Mouse (Mus musculus) myocyte (in vitro differentiated cells): ENCODE measurements at regions not wholly inside any gene's neighbourhood (a gene's known extent, or its start where the extent isn't known, plus 50 kb on each side); places are given as distances from the start of the nearest gene placed in this dataset.

Experiments used
- CEBPB ChIP-seq: IDR thresholded peaks from 2 replicates; pipeline ENCODE4 v1.6.1; 2011; ENCODE audit warnings: mild to moderate bottlenecking, moderate library complexity; ENCODE audit not compliant: poor library complexity, insufficient read depth, severe bottlenecking
- E2F4 ChIP-seq: IDR thresholded peaks from one replicate; pipeline ENCODE4 v1.6.1; 2011; ENCODE audit warnings: mild to moderate bottlenecking, control low read depth, moderate library complexity; ENCODE audit not compliant: insufficient read depth
- MAX ChIP-seq: IDR thresholded peaks from one replicate; pipeline ENCODE4 v1.6.1; 2011; ENCODE audit warnings: low read depth, mild to moderate bottlenecking, control low read depth
- MYOD1 ChIP-seq, 3 experiments: IDR thresholded peaks; one replicate each; pipeline ENCODE4 v1.6.1; 2011; ENCODE audit warnings: control low read depth in 2 of 3, low read depth in 2 of 3, mild to moderate bottlenecking in 2 of 3, moderate library complexity in 1 of 3; ENCODE audit not compliant: insufficient read length in 2 of 3, control insufficient read depth in 1 of 3
- MYOG ChIP-seq, 3 experiments: IDR thresholded peaks; one replicate each; pipeline ENCODE4 v1.6.1; 2011; ENCODE audit warnings: control low read depth in 2 of 3, low read depth in 2 of 3, mild to moderate bottlenecking in 2 of 3; ENCODE audit not compliant: insufficient read length in 2 of 3, control insufficient read depth in 1 of 3, insufficient read depth in 1 of 3
- POLR2A ChIP-seq: IDR thresholded peaks from one replicate; pipeline ENCODE4 v1.6.1; 2011; ENCODE audit warnings: low read depth, mild to moderate bottlenecking, control low read depth, moderate library complexity; ENCODE audit not compliant: insufficient read length
- POLR2AphosphoS2 ChIP-seq: IDR thresholded peaks from one replicate; pipeline ENCODE4 v1.6.1; 2011; ENCODE audit warnings: low read depth, control low read depth; ENCODE audit not compliant: insufficient read length
- REST ChIP-seq: IDR thresholded peaks from one replicate; pipeline ENCODE4 v1.6.1; 2011; ENCODE audit warnings: mild to moderate bottlenecking, control low read depth, moderate library complexity; ENCODE audit not compliant: insufficient read depth, insufficient read length
- SRF ChIP-seq: IDR thresholded peaks from one replicate; pipeline ENCODE4 v1.6.1; 2011; ENCODE audit warnings: low read depth; ENCODE audit not compliant: control insufficient read depth, insufficient read length
- TCF12 ChIP-seq: IDR thresholded peaks from one replicate; pipeline ENCODE4 v1.6.1; 2011; ENCODE audit warnings: mild to moderate bottlenecking, control low read depth; ENCODE audit not compliant: poor library complexity, insufficient read depth, severe bottlenecking
- TCF3 ChIP-seq: IDR thresholded peaks from one replicate; pipeline ENCODE4 v1.6.1; 2011; ENCODE audit warnings: low read depth, control low read depth; ENCODE audit not compliant: insufficient read length
- USF1 ChIP-seq: IDR thresholded peaks from one replicate; pipeline ENCODE4 v1.6.1; 2011; ENCODE audit warnings: low read depth, mild to moderate bottlenecking, control low read depth, moderate library complexity

DNA sequence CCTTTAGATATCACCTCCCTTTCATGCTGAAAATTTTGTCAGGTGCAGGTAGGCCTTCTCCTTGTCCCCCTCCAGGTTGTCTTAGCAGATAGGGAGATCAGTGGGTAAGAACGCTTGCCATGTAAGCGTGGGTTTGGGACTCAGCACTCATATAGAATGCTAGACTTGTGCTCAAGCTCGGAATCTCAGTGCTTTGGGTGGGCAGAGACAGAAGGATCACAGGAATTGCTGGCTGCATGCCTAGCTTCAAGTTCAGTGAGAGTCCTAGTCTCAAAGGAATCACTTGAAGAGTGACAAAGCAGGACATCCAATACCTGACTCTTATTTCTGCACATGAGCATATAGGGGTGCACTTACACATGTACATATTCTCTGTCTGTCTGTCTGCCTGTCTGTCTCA is 235.5 kb upstream of the Prickle1 start:
- no peak for TF ChIP-seq E2F4
- no peak for TF ChIP-seq POLR2A
- TF ChIP-seq USF1, result no peak
- TF ChIP-seq TCF12, result no peak
- no peak for TF ChIP-seq MAX
- TF ChIP-seq CEBPB, result no peak
- no peak for TF ChIP-seq POLR2AphosphoS2
- TF ChIP-seq SRF, result no peak
- no peak for TF ChIP-seq MYOG (IDR thresholded peaks at IDR 0.05; ENCODE audit: control insufficient read depth in 1 of 3, insufficient read depth in 1 of 3, insufficient read length in 2 of 3, low read depth in 2 of 3)
- TF ChIP-seq MYOD1 (IDR thresholded peaks at IDR 0.05; ENCODE audit: control insufficient read depth in 1 of 3, insufficient read length in 2 of 3, low read depth in 2 of 3), result no peak
- TF ChIP-seq REST, result no peak
- no peak for TF ChIP-seq TCF3
